36 mouse cellular contexts compared by ENCODE assay signal in the genomic region with DNA sequence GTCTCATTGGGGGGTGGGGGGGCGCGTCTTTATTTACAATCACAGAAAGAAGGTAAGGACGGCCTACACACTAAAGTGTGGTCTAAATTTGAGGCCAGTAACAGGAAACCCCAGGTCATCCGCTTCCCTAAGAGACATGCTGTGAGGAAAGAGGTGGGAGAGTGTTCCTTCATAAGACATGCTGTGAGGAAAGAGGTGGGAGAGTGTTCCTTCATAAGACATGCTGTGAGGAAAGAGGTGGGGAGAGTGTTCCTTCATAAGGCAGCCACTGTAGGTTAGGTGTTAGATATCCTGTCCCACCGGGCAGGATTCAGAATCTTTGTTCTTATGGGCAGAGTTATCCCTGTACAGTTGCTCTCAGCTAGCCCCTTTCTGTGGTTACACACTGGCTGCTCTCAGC. TPM values are rescaled to one million over a fixed set of nuclear protein-coding genes. Genes with fewer than 3 reads are reported as not detected.
"Had no signal": no experiment of that assay in that cellular context is flagged by ENCODE, and none has a peak within 500 bp of the region (broad histone marks: within the 10 kb centered on the region; RNA-seq: fewer than 3 reads in every experiment).

No protein-coding gene starts in this region.

- H3K27ac ChIP-seq: heart, embryonic 10.5 days; heart, embryonic 13.5 days; heart, embryonic 15.5 days; hindbrain, embryonic 10.5 days; hindbrain, embryonic 12.5 days; hindbrain, embryonic 13.5 days; hindbrain, embryonic 14.5 days; hindbrain, embryonic 15.5 days; hindbrain, postnatal 0 days; intestine, embryonic 15.5 days; kidney, embryonic 15.5 days; kidney, postnatal 0 days; layer of hippocampus, adult 2 months had no signal

- ATAC-seq: hindbrain, embryonic 16.5 days; hindbrain, postnatal 0 days; inflammation-experienced regulatory T-cells, adult 6 months; intestine, embryonic 15.5 days; intestine, embryonic 16.5 days; intestine, postnatal 0 days had no signal

- H3K4me3 ChIP-seq: heart, embryonic 10.5 days; heart, embryonic 12.5 days; heart, embryonic 13.5 days; heart, embryonic 15.5 days; hindbrain, embryonic 10.5 days; hindbrain, embryonic 12.5 days; hindbrain, embryonic 13.5 days; hindbrain, embryonic 15.5 days; intestine, embryonic 15.5 days; kidney, embryonic 15.5 days; layer of hippocampus, adult 2 months had no signal

- H3K4me1 ChIP-seq: heart, embryonic 10.5 days; heart, embryonic 12.5 days; heart, embryonic 13.5 days; heart, embryonic 15.5 days; hindbrain, embryonic 12.5 days; hindbrain, embryonic 13.5 days; hindbrain, embryonic 15.5 days; intestine, embryonic 15.5 days; kidney, embryonic 15.5 days had no signal

- H3K27me3 ChIP-seq: heart, embryonic 12.5 days; heart, embryonic 13.5 days; heart, embryonic 15.5 days; hindbrain, embryonic 12.5 days; hindbrain, embryonic 13.5 days; hindbrain, embryonic 15.5 days; intestine, embryonic 15.5 days; kidney, embryonic 15.5 days had no signal

- H3K9ac ChIP-seq: heart, embryonic 12.5 days; heart, embryonic 13.5 days; heart, embryonic 15.5 days; hindbrain, embryonic 12.5 days; hindbrain, embryonic 13.5 days; hindbrain, embryonic 14.5 days; hindbrain, embryonic 15.5 days; intestine, embryonic 15.5 days; kidney, embryonic 15.5 days had no signal

- H3K9me3 ChIP-seq: heart, embryonic 10.5 days; heart, embryonic 12.5 days; heart, embryonic 13.5 days; heart, embryonic 15.5 days; hindbrain, embryonic 10.5 days; hindbrain, embryonic 12.5 days; hindbrain, embryonic 13.5 days; hindbrain, embryonic 15.5 days; intestine, embryonic 15.5 days; kidney, embryonic 15.5 days had no signal

- DNase-seq: heart, postnatal 10 days; heart, postnatal 14 days; heart, postnatal 36 days; heart, postnatal 4 days; kidney, adult 11 months; kidney, adult 18-20 months; kidney, adult 2 months; kidney, adult 8-10 months; kidney, adult 9 months; kidney, postnatal 10 days; kidney, postnatal 14 days; kidney, postnatal 25 days; kidney, postnatal 36 days; kidney, postnatal 4 days; layer of hippocampus, adult 9-11 months; layer of hippocampus, postnatal 36 days had no signal

- H3K36me3 ChIP-seq: heart, embryonic 10.5 days; heart, embryonic 12.5 days; heart, embryonic 13.5 days; heart, embryonic 15.5 days; hindbrain, embryonic 10.5 days; hindbrain, embryonic 12.5 days; hindbrain, embryonic 13.5 days; hindbrain, embryonic 15.5 days; intestine, embryonic 15.5 days; kidney, embryonic 15.5 days had no signal

- H3K4me2 ChIP-seq: heart, embryonic 11.5 days; heart, embryonic 12.5 days; heart, embryonic 13.5 days; heart, embryonic 15.5 days; hindbrain, embryonic 12.5 days; hindbrain, embryonic 13.5 days; hindbrain, embryonic 14.5 days; hindbrain, embryonic 15.5 days; intestine, embryonic 15.5 days; kidney, embryonic 15.5 days had no signal

RNA-seq across cellular contexts. Expression of a gene that starts 54.8 kb away (rescaled TPM):
- total RNA-seq: hematopoietic stem cell, adult 5-6 weeks had no signal
